Mouse (Mus musculus) spleen, postnatal 0 days (tissue): Measurements from ENCODE around the gene Krt87. TPM values are rescaled to one million over a fixed set of nuclear protein-coding genes. Genes with fewer than 3 reads are reported as not detected.

Experiments
- polyA plus RNA-seq: library from polyadenylated mRNA; unstranded; fragments of >200 nt; fragmentation: Nextera tagmentation; extraction: Ambion mirVana; gene quantifications from 2 replicates; pipeline ENCODE4 v1.2.1, GENCODE M21; 2015

The Krt87 gene
- polyA plus RNA-seq = 0.05 and 0.34 TPM in 2 replicates

DNA sequence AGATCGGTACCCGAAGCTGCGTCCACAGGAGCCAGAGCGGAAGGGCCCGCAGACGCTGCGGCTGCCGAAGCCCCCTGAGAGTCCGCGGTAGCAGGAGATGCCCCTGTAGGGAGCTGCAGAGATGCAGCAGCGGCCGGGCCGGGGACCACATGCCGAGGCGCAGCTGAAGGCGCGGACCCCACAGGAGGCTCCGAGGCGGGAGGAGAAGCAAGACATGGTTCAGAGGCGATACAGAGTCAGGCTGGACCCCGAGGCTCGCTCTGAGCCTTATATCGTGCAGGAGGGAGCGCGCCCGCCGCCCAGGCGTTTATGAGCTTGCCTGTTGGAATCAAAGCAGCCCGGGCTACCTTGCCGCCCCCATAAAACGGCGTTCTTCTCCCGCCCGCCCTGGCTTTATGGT lies at the start of gene Krt87:
Gene Krt87 (minus strand): TSS at position 250 of the 400 bp plus-strand sequence.

DNA sequence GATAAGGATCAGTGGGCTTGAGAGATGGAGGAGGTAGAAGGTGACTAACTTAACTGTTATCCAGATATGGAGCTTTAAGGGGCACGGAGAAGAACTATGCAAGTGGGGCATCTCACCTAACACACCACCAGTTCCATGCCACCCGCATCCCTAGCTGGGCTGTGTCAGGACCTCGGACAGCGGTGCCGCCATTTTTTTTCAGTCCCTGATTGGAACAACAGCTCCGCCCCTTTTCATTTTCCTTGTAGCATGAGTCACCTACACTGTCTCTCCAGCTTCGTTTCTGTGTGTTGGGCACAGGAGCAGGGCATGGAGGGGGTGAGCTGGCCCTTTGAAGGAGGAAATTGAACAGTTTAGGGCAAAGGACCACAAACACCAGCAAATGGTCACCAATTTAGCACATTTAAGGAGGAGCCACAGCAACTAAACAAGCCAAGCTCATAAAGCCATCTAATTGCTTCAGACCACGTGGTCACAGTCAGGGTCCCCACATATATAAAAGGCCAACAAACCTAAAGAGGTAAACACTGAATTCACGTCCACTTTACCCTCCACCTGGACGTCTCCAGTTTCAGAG lies 34.4 kb upstream of the Krt87 start, which contains the start of gene Krt86:
Gene Krt86 (plus strand): TSS at position 527 of the 577 bp plus-strand sequence.

GRCm38 (mm10) chr15:101463651-101464050 lies 25.0 kb upstream of the Krt87 start, which contains the start of gene Krt81:
Gene Krt81, minus strand, starts transcription at chr15:101463751.

GRCm38 (mm10) chr15:101447444-101447843 lies 8.8 kb upstream of the Krt87 start, which contains the start of gene Krt88:
Gene Krt88, plus strand, starts transcription at chr15:101447744.

GRCm38 (mm10) chr15:101410775-101411174 lies 27.8 kb downstream of the Krt87 start, which contains the start of gene Krt7:
Gene Krt7, plus strand, starts transcription at chr15:101411043.

Other genes starting within 250 kb of the Krt87 start
- 1.0 and 1.8 TPM in 2 replicates for gene Grasp, start 214.6 kb downstream of the Krt87 start, polyA plus RNA-seq
- 4.1 and 4.2 TPM in 2 replicates for gene Nr4a1, start 184.5 kb downstream of the Krt87 start, polyA plus RNA-seq
- 41.2 and 46.5 TPM in 2 replicates for gene Atg101, start 154.5 kb downstream of the Krt87 start, polyA plus RNA-seq
- 4.9 and 7.6 TPM in 2 replicates for gene 6030408B16Rik, start 145.6 kb downstream of the Krt87 start, polyA plus RNA-seq
- gene Krt80, start 68.6 kb downstream of the Krt87 start, polyA plus RNA-seq = 1.0 and 1.7 TPM in 2 replicates
- gene Krt7, start 27.8 kb downstream of the Krt87 start, polyA plus RNA-seq = 19.1 and 21.2 TPM in 2 replicates
- gene Krt88, start 8.9 kb upstream of the Krt87 start, polyA plus RNA-seq = not detected in 2 replicates
- gene Krt81, start 24.9 kb upstream of the Krt87 start, polyA plus RNA-seq = not detected in 2 replicates
- gene Krt86, start 34.7 kb upstream of the Krt87 start, polyA plus RNA-seq = 0.12 and 0.25 TPM in 2 replicates
- gene Krt83, start 52.7 kb upstream of the Krt87 start, polyA plus RNA-seq = 1.3 and 1.7 TPM in 2 replicates
- gene Gm49425, start 78.5 kb upstream of the Krt87 start, polyA plus RNA-seq = not detected in 2 replicates
- gene Krt84, start 94.0 kb upstream of the Krt87 start, polyA plus RNA-seq = not detected in 2 replicates
- gene Krt82, start 111.9 kb upstream of the Krt87 start, polyA plus RNA-seq = not detected in 2 replicates
- not detected in 2 replicates for gene Krt90, start 124.1 kb upstream of the Krt87 start, polyA plus RNA-seq
- not detected in 2 replicates for gene Krt75, start 135.1 kb upstream of the Krt87 start, polyA plus RNA-seq
- gene Gm5414, start 189.4 kb upstream of the Krt87 start, polyA plus RNA-seq = not detected in 2 replicates
- not detected in 2 replicates for gene Gm5478, start 208.6 kb upstream of the Krt87 start, polyA plus RNA-seq
- gene Krt6b, start 241.5 kb upstream of the Krt87 start, polyA plus RNA-seq = 0.06 TPM in 2 replicates